Mouse (Mus musculus) stomach, postnatal 0 days (tissue): ENCODE measurements around the gene Rbm38.

Experiments
- CTCF ChIP-seq: IDR thresholded peaks from 2 replicates; pipeline ENCODE4 v1.5.1; 2016; ENCODE audit warnings: antibody characterized with exemption, low read depth, mild to moderate bottlenecking, moderate library complexity
- EP300 ChIP-seq: optimal IDR thresholded peaks from 2 replicates; pipeline ENCODE3; 2016; ENCODE audit warnings: antibody characterized with exemption

GRCm38 (mm10) chr2:173017940-173018339 lies 2.4 kb upstream of the Rbm38 start:
- no peak for TF ChIP-seq CTCF
- TF ChIP-seq EP300: no peak
